Mouse (Mus musculus) neural tube, embryonic 15.5 days (tissue): ENCODE measurements around the gene Gas7. TPM values are rescaled to one million over a fixed set of nuclear protein-coding genes. Genes with fewer than 3 reads are reported as not detected.

Experiments
- ATAC-seq: fragments of 200-750 bp; cut with Nextera tagmentation; 2 replicates; pipeline ENCODE4 v1.8.0; 2017; ENCODE audit warnings: mild to moderate bottlenecking, moderate TSS enrichment, moderate library complexity; ENCODE audit not compliant: low FRiP score
- H3K27ac ChIP-seq: fragments of 300-500 bp; sonication (generic); replicated peaks from 2 replicates; pipeline ENCODE4 v1.5.1; 2015; ENCODE audit warnings: mild to moderate bottlenecking, inconsistent platforms
- H3K27me3 ChIP-seq: fragments of 300-500 bp; sonication (generic); replicated peaks from 2 replicates; pipeline ENCODE4 v1.6.1; 2015; ENCODE audit warnings: inconsistent platforms
- H3K36me3 ChIP-seq: fragments of 300-500 bp; sonication (generic); 2 replicates; pipeline ENCODE4 v1.6.1; 2015; ENCODE audit warnings: inconsistent platforms
- H3K4me1 ChIP-seq: fragments of 300-500 bp; sonication (generic); 2 replicates; pipeline ENCODE4 v1.6.1; 2015; ENCODE audit warnings: inconsistent platforms
- H3K4me2 ChIP-seq: fragments of 300-500 bp; sonication (generic); 2 replicates; pipeline ENCODE4 v1.6.1; 2015; ENCODE audit warnings: inconsistent platforms, mild to moderate bottlenecking, moderate library complexity
- H3K4me3 ChIP-seq: fragments of 300-500 bp; sonication (generic); replicated peaks from 2 replicates; pipeline ENCODE4 v1.5.1; 2015; ENCODE audit warnings: mild to moderate bottlenecking, inconsistent platforms
- H3K9ac ChIP-seq: fragments of 300-500 bp; sonication (generic); replicated peaks from 2 replicates; pipeline ENCODE4 v1.6.1; 2015; ENCODE audit warnings: mild to moderate bottlenecking, inconsistent platforms
- H3K9me3 ChIP-seq: fragments of 300-500 bp; sonication (generic); replicated peaks from 2 replicates; pipeline ENCODE4 v1.6.1; 2016; ENCODE audit warnings: inconsistent platforms
- WGBS: fragments of 180-500 bp; shearing (Covaris S2); methylation state at CpG from one replicate; pipeline ENCODE4 v1.1.7; 2015; ENCODE audit warnings: mixed read lengths; 5-methylcytosine and 5-hydroxymethylcytosine counted together
- polyA plus RNA-seq: library from polyadenylated mRNA; unstranded; fragments of >200 nt; fragmentation: Nextera tagmentation; extraction: Ambion mirVana; gene quantifications from 2 replicates; pipeline ENCODE4 v1.2.1, GENCODE M21; 2015

The Gas7 gene
- polyA plus RNA-seq, 1 experiment from 2014 or later: 26.7 TPM

DNA sequence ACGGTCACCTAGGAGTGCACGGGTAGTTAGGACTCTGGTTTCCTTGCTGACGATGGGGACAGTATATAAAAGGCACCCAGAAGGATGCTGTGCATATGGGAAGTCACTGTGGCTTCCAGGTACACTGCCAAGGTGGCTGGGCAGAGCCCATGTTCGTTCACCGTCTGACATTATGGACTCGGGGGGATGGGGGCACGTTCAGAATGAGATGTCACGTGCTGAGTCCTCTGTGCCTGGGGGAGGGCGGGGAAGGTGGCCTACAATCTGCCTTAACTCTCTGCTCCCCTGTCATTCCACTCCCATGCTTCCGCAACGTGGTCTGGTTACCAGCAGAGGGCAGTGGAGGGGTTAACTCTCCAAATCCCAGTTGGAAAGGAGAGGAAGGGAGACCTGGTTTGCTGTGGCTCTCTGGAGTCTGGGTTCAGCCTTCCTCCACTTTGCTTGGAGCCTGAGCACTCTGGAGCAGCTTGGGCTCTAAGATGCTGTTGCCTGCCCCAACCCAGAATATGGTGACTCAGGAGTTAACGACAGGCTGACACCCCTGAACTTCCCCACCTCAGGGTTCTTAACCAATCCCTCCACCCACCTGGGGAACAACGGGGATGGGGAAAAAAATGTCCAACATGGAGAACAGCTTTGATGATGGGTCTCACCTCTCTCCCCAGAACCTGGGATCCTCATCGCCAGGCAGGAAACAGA, 197.1 kb downstream of the Gas7 start:
- H3K27me3 ChIP-seq: no peaks in the 10 kb centered on the region
- H3K4me2 ChIP-seq: peak overlapping the region; percentile 38
- H3K4me3 ChIP-seq: 0 out of 2 replicates have a peak overlapping the region, but pooled peaks have one; percentile 9
- no peak overlapping the region for H3K27ac ChIP-seq
- H3K9ac ChIP-seq: peak overlapping the region; percentile 17; the same call in 1 of the 2 replicates
- H3K36me3 ChIP-seq: no peaks in the 10 kb centered on the region
- ATAC-seq: 0 out of 2 replicates have a peak, but pooled peaks have one; percentile 19
- no peaks in the 10 kb centered on the region for H3K9me3 ChIP-seq
- WGBS: 18% methylated on average over 14 of the region's 14 CpGs
- peaks cover 21% of the 10 kb centered on the region for H3K4me1 ChIP-seq

DNA sequence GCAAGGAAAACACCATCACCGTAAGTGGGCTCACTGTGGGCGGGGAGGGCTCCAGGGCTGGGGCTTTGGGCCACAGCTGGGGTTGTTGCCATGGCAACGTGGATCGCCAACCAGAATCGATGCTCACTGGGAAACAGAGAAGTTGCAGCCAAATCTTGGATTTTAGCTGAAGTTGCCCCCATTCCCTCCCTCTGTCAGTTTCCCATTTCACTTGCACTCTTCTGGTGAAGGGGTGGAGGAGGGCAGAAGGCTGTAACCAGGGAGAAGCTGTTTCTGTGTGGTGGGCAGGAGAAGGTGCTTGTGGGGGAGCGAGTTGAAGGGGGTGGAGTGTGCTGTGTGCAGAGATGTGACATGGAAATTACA, 197.6 kb downstream of the Gas7 start:
- Histone ChIP-seq H3K4me2 (peak overlapping the region; percentile 38), H3K4me1 (peaks cover 23% of the 10 kb centered on the region), H3K9ac (peak overlapping the region; percentile 17; the same call in 1 of the 2 replicates), H3K9me3 (no peaks in the 10 kb centered on the region), H3K27ac (no peak overlapping the region), H3K27me3 (no peaks in the 10 kb centered on the region), H3K4me3 (0 out of 2 replicates have a peak overlapping the region, but pooled peaks have one; percentile 9), H3K36me3 (no peaks in the 10 kb centered on the region)
- 24% methylated on average over 6 of the region's 6 CpGs for WGBS
- ATAC-seq: no peak

- Histone ChIP-seq H3K27ac (no peak overlapping the region), H3K4me3 (no peak overlapping the region), H3K9me3 (no peaks in the 10 kb centered on the region), H3K4me2 (no peak overlapping the region), H3K4me1 (peaks cover 23% of the 10 kb centered on the region), H3K36me3 (no peaks in the 10 kb centered on the region), H3K27me3 (no peaks in the 10 kb centered on the region), H3K9ac (0 out of 2 replicates have a peak overlapping the region, but pooled peaks have one; percentile 17)
- no peak for ATAC-seq
- WGBS: 92% methylated on average over 9 of the region's 9 CpGs
Measured at GRCm38 (mm10) chr11:67653521-67654090, 198.4 kb downstream of the Gas7 start.

DNA sequence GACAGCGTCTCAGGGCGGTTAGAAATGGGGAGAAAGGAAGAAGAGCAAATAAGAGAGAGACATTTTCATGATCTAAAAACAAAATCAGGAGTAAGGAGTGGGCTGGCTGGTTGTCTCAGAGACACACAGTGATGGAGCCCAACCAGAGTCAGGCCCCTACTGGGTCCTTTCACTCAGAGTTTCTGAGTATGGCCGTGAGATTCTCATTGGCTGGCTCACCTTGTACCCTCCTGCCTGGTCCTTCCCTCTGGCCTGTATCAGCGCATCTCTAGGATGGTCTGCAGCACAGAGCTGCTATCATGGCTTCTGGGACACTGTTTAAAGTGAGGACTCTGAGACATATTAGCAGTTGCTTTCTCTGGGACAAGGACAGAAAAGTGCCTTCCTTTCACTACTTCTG, 199.3 kb downstream of the Gas7 start:
- Histone ChIP-seq H3K4me1 (peaks cover 23% of the 10 kb centered on the region), H3K27me3 (no peaks in the 10 kb centered on the region), H3K9me3 (no peaks in the 10 kb centered on the region), H3K4me3 (no peak overlapping the region), H3K36me3 (no peaks in the 10 kb centered on the region), H3K4me2 (no peak overlapping the region), H3K27ac (no peak overlapping the region), H3K9ac (no peak overlapping the region)
- ATAC-seq: no peak
- WGBS: 91% methylated on average over 4 of the region's 4 CpGs

DNA sequence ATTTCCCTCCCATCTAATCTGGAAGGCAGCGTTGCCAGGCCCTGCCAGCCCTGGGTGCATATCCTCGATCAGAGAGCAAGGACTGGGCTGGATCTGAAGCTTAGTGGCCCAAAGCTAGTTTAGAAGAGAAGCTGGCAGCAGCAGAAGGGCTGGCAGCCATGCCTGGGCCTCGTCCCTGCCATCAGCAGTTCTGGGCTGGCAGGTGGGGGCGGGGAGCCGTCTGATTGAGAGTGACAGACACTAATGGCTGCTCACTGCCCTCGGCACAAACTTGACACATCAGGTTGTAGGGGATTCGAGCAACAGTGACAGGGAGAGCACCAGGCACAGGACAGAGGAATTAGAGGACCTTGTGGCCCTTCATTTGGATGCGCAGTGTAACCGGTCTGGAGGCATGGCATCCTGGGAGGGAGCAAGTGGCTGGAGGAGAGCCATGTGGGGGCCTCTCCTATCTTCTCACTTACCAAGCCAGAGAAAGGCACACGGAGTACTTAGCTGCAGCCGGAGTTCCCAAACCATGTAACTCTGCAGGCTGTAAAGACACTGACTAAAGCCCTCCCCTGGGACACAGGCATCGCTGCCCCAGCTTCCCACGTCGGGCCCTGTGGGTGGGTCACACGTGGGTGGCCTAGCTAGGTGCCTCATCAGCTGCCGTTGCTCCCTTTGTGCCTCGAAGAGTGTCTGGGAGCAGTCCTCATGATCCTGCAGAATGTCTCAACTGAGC, 200.2 kb downstream of the Gas7 start:
- Histone ChIP-seq H3K27ac (no peak overlapping the region), H3K36me3 (no peaks in the 10 kb centered on the region), H3K4me3 (no peak overlapping the region), H3K4me2 (no peak overlapping the region), H3K9me3 (no peaks in the 10 kb centered on the region), H3K27me3 (no peaks in the 10 kb centered on the region), H3K4me1 (peaks cover 23% of the 10 kb centered on the region), H3K9ac (no peak overlapping the region)
- 65% methylated on average over 17 of the region's 17 CpGs for WGBS
- ATAC-seq: no peak

DNA sequence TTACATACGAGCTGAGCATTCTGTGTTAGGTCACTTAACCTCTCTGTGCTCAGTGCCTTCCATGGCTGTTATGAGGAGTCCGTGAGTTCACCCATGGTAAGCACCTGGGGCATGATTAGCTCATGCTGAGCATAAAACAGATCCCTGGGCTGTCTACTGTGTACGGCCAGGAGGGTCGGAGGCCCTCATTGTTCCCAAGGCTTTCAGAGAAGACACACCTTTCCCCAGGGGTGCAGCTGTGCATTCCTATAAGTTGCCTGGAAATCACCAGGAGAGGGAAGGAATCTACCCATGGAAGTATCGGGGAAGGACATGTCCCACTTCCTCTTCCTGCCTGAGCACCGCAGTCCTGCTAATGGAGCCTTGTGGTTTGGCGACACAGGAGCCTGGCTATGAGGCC, 201.1 kb downstream of the Gas7 start:
- WGBS: 84% methylated on average over 7 of the region's 7 CpGs
- no peak overlapping the region for H3K4me3 ChIP-seq
- H3K4me1 ChIP-seq: peaks cover 23% of the 10 kb centered on the region
- no peaks in the 10 kb centered on the region for H3K27me3 ChIP-seq
- H3K9me3 ChIP-seq: no peaks in the 10 kb centered on the region
- ATAC-seq: no peak
- no peaks in the 10 kb centered on the region for H3K36me3 ChIP-seq
- H3K9ac ChIP-seq: no peak overlapping the region
- H3K27ac ChIP-seq: no peak overlapping the region
- H3K4me2 ChIP-seq: no peak overlapping the region

GRCm38 (mm10) chr11:67656811-67657210, 201.6 kb downstream of the Gas7 start:
- H3K36me3 ChIP-seq: no peaks in the 10 kb centered on the region
- H3K9ac ChIP-seq: no peak overlapping the region
- ATAC-seq: no peak

DNA sequence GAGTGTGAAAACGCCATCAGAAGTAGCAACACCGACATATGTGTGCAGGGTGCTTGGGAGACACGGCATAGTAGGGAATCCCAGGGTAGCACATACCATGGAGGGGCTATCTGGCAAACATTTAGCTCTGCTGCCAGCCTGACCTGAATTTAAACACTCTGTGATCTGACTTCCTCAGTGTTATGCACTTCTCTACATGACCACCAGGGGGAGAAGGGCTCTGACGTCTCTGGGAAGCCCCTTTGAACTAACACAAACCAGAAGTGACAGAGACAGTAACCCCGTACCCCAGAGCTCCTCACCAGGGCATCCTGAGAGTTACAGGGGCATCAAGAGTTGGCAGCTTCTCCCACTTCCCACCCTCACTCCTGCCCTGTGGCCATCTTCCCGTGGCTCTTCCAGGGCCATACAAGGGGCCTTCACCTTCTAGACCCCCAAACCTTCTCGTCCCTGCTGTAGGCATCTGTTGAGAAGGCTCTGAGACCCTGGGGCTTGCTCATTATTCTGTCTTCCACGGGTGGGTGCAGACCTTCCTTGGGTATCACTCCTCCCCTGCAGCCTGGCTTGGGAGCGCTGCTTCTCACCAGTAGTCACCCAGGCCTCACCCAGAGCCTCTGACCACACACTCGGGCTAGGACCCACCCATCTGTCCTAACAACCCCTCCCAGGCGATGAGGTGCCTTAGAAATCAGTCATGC, 202.6 kb downstream of the Gas7 start:
- no peaks in the 10 kb centered on the region for H3K27me3 ChIP-seq
- 47% methylated on average over 11 of the region's 11 CpGs for WGBS
- H3K4me2 ChIP-seq: no peak overlapping the region
- peaks cover 15% of the 10 kb centered on the region for H3K4me1 ChIP-seq
- H3K27ac ChIP-seq: no peak overlapping the region
- ATAC-seq: 0 out of 2 replicates have a peak, but pooled peaks have one; percentile 8
- no peak overlapping the region for H3K9ac ChIP-seq
- no peaks in the 10 kb centered on the region for H3K36me3 ChIP-seq
- no peak overlapping the region for H3K4me3 ChIP-seq
- no peaks in the 10 kb centered on the region for H3K9me3 ChIP-seq

More at GRCm38 (mm10) chr11:67656811-67657210, 201.6 kb downstream of the Gas7 start:
- no peak overlapping the region for H3K4me3 ChIP-seq
- H3K9me3 ChIP-seq: no peaks in the 10 kb centered on the region
- H3K4me2 ChIP-seq: no peak overlapping the region
- 84% methylated on average over 9 of the region's 9 CpGs for WGBS
- H3K4me1 ChIP-seq: peaks cover 23% of the 10 kb centered on the region
- H3K27me3 ChIP-seq: no peaks in the 10 kb centered on the region
- H3K27ac ChIP-seq: no peak overlapping the region

DNA sequence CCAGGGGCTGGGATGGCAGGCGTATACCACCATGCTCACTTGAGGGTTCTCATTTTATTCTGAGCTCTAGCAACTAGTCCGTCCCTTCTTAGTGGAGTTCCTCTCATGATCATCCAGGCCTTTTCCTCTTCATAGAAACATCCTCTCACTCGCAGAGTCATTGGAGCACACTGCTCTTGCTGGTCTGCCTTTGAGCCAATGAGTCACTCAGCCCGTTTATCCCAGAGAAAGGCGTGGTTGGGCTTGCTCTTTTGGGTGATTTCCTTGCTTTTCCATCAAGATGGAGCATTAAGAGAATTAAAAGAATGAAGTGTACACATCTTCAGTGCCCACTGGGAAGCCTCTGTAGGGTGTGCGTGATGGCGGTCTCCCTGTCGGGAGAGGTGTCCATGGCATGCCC, 206.2 kb downstream of the Gas7 start:
- no peak for ATAC-seq
- Histone ChIP-seq H3K9me3 (no peaks in the 10 kb centered on the region), H3K27ac (no peak overlapping the region), H3K4me1 (peaks cover 12% of the 10 kb centered on the region), H3K9ac (no peak overlapping the region), H3K27me3 (no peaks in the 10 kb centered on the region), H3K36me3 (no peaks in the 10 kb centered on the region), H3K4me3 (no peak overlapping the region), H3K4me2 (no peak overlapping the region)
- 87% methylated on average over 8 of the region's 8 CpGs for WGBS

DNA sequence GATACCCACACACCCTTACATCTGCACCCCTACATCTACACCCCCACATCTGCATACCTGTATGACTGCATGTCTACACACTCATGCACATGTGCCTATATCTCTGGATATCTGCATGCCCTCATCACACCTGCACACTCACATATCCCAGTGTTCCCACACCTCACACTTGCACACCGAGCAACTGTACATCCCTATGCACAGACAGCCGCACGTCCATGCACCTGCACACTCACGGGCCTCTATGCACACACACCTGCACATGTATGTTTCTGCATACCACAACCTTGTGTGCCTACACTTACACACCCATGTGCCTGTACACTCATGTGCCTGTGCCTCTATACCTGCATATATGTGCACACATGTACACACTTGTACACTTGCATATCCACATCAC, 208.2 kb downstream of the Gas7 start:
- 98% methylated on average over 4 of the region's 4 CpGs for WGBS
- Histone ChIP-seq H3K4me3 (no peak overlapping the region), H3K9ac (no peak overlapping the region), H3K4me2 (no peak overlapping the region), H3K27ac (0 out of 2 replicates have a peak overlapping the region, but pooled peaks have one; percentile 4), H3K36me3 (no peaks in the 10 kb centered on the region), H3K27me3 (no peaks in the 10 kb centered on the region), H3K9me3 (no peaks in the 10 kb centered on the region), H3K4me1 (peaks cover 17% of the 10 kb centered on the region)
- ATAC-seq: no peak

GRCm38 (mm10) chr11:67664261-67664660, 209.0 kb downstream of the Gas7 start:
- no peak for ATAC-seq
- no peak overlapping the region for H3K9ac ChIP-seq
- no peaks in the 10 kb centered on the region for H3K27me3 ChIP-seq
- H3K36me3 ChIP-seq: no peaks in the 10 kb centered on the region
- H3K27ac ChIP-seq: peak overlapping the region; percentile 73
- no peaks in the 10 kb centered on the region for H3K9me3 ChIP-seq
- WGBS: 86% methylated on average over 3 of the region's 3 CpGs
- H3K4me1 ChIP-seq: peaks cover 17% of the 10 kb centered on the region
- no peak overlapping the region for H3K4me2 ChIP-seq
- no peak overlapping the region for H3K4me3 ChIP-seq
